Mouse (Mus musculus): ENCODE data around the gene Sag.

GRCm38 (mm10) chr1:87797702-87798101 is 5.8 kb upstream of the Sag start:
- no peak for TF ChIP-seq POLR2A (IDR thresholded peaks at IDR 0.05; ENCODE audit: control insufficient read depth, extremely low read depth, insufficient read depth, low read length, poor library complexity)
- TF ChIP-seq CTCF (IDR thresholded peaks at IDR 0.05; ENCODE audit: borderline replicate concordance, control insufficient read depth, extremely low read depth, insufficient read depth, low read length, poor library complexity), result no peak
